Mouse (Mus musculus) heart, postnatal 0 days (tissue): Measurements from ENCODE around the gene Scrg1. TPM values are rescaled to one million over a fixed set of nuclear protein-coding genes. Genes with fewer than 3 reads are reported as not detected.
"Not testable (repeated sequence)": the region's sequence is repeated elsewhere in the genome, so short reads cannot be mapped to it uniquely, and the experiment has no call there.

Source experiments
- ATAC-seq: fragments of 200-750 bp; cut with Nextera tagmentation; 2 replicates; pipeline ENCODE4 v1.8.0; 2017; ENCODE audit warnings: low read depth, moderate number of reproducible peaks, moderate library complexity; ENCODE audit not compliant: insufficient read depth
- DNase-seq: peaks from one replicate; pipeline ENCODE4 v3.0.0-alpha.2; 2016; ENCODE audit warnings: low spot score
- H3K27ac ChIP-seq: fragments of 300-500 bp; sonication (generic); 2 replicates; pipeline ENCODE4 v1.5.1; 2014; ENCODE audit warnings: low read depth, mild to moderate bottlenecking
- H3K27me3 ChIP-seq: fragments of 300-500 bp; sonication (generic); 2 replicates; pipeline ENCODE4 v1.6.1; 2014; ENCODE audit warnings: low read length, mixed read lengths; ENCODE audit not compliant: control insufficient read depth, insufficient read depth
- H3K36me3 ChIP-seq: fragments of 300-500 bp; sonication (generic); replicated peaks from 2 replicates; pipeline ENCODE4 v1.6.1; 2014; ENCODE audit warnings: low read length, mixed read lengths; ENCODE audit not compliant: control insufficient read depth, insufficient read depth
- H3K4me1 ChIP-seq: fragments of 300-500 bp; sonication (generic); 2 replicates; pipeline ENCODE4 v1.6.1; 2014; ENCODE audit warnings: antibody characterized with exemption; ENCODE audit not compliant: control insufficient read depth, insufficient read depth
- H3K4me2 ChIP-seq: fragments of 300-500 bp; sonication (generic); 2 replicates; pipeline ENCODE4 v1.6.1; 2014; ENCODE audit warnings: low read depth, mild to moderate bottlenecking, low read length, moderate library complexity
- H3K4me3 ChIP-seq: fragments of 300-500 bp; sonication (generic); 2 replicates; pipeline ENCODE4 v1.5.1; 2014; ENCODE audit warnings: low read depth, low read length
- H3K9ac ChIP-seq: fragments of 300-500 bp; sonication (generic); replicated peaks from 2 replicates; pipeline ENCODE4 v1.6.1; 2014; ENCODE audit warnings: low read depth, low read length, mixed read lengths
- H3K9me3 ChIP-seq: fragments of 300-500 bp; sonication (generic); replicated peaks from 2 replicates; pipeline ENCODE4 v1.6.1; 2016; ENCODE audit warnings: low read length; ENCODE audit not compliant: control insufficient read depth
- CTCF ChIP-seq: IDR thresholded peaks from 2 replicates; pipeline ENCODE4 v1.5.1; 2016; ENCODE audit warnings: antibody characterized with exemption, control low read depth, low read depth
- EP300 ChIP-seq: IDR thresholded peaks from 2 replicates; pipeline ENCODE4 v1.6.1; 2016; ENCODE audit warnings: antibody characterized with exemption, low read depth
- WGBS: fragments of 180-500 bp; shearing (Covaris S2); extraction: QIAGEN DNeasy Blood & Tissue Kit; methylation state at CpG from one replicate; pipeline ENCODE4 v1.1.7; 2014; 5-methylcytosine and 5-hydroxymethylcytosine counted together
- polyA plus RNA-seq: library from polyadenylated mRNA; unstranded; fragments of >200 nt; fragmentation: Nextera tagmentation; extraction: Ambion mirVana; gene quantifications from 2 replicates; pipeline ENCODE4 v1.2.1, GENCODE M21; 2015
- total RNA-seq: library from RNA; depleted of rRNA; stranded (reverse); fragments of >200 nt; gene quantifications from 2 replicates; pipeline ENCODE4 v1.2.3, GENCODE M21; 2014; ENCODE audit warnings: low replicate concordance

Gene Scrg1
- total and polyA plus RNA-seq, 2 experiments from 2014 or later = 0.40 TPM; not detected in 1

DNA sequence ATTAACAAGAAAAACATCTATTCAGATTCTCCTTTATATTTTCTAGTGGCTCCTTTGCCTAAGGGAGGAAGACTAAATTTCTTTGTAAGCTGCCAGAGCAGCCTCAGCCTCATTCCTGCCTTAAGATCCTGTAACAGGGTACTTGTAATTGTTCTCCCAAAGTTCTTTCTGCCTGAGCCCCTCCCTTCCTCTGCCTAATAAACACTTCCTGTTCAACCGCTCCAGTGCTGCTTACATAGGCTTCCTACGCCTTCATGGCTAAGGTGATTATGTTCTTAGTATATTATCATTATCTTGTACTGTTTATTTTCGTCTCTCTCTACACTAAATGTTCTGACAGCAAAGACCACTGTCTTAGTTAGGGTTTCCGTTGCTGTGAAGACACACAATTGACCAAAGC is 52.9 kb downstream of the Scrg1 start:
- Histone ChIP-seq H3K4me2 (no peak overlapping the region), H3K36me3 (no peaks in the 10 kb centered on the region; the same call in 1 of the 2 replicates), H3K9ac (no peak overlapping the region), H3K4me1 (0 out of 2 replicates have a peak, but pooled peaks cover 3% of the 10 kb centered on the region), H3K4me3 (no peak overlapping the region), H3K27ac (peak overlapping the region; percentile 63), H3K9me3 (no peaks in the 10 kb centered on the region), H3K27me3 (no peaks in the 10 kb centered on the region)
- WGBS = 69% methylated on average over 4 of the region's 4 CpGs
- no peak for DNase-seq
- TF ChIP-seq CTCF (no peak), EP300 (no peak)
- ATAC-seq = no peak

DNA sequence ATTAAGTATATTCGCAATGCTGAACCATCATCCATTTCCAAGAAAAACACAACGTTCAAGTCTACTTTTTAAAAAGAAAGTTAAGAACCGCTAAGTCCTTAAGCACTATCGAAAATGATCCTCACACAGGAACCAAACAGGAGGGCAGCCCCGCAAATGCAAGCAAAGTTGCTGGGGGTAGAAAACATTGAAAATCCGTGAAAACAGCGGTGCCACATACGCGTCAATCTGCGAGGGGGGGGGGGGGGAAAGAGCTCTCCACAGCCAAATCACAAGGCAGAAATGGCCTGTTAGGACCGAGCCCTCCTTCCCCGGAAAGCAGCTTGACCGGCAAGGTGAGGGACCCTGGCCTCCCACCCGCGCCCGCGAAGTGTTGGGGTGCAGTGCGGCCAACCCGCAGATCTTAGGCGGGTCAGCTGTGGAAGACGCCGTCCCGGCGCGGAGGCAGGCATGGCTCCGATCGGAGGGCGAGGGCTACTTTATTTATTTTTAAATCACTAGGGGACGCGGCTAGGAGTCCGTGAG is 55.1 kb downstream of the Scrg1 start:
- H3K9ac ChIP-seq = peak overlapping the region; percentile 79
- DNase-seq (no peak), ATAC-seq (no peak)
- no peaks in the 10 kb centered on the region for H3K27me3 ChIP-seq
- H3K4me1 ChIP-seq = 0 out of 2 replicates have a peak, but pooled peaks cover 5% of the 10 kb centered on the region
- peak overlapping the region; percentile 89 for H3K4me3 ChIP-seq
- H3K9me3 ChIP-seq = no peaks in the 10 kb centered on the region
- TF ChIP-seq EP300 (no peak), CTCF (no peak)
- WGBS = 2% methylated on average over 31 of the region's 31 CpGs
- peak overlapping the region; percentile 75 for H3K27ac ChIP-seq
- peak overlapping the region; percentile 89 for H3K4me2 ChIP-seq
- H3K36me3 ChIP-seq = peaks cover 11% of the 10 kb centered on the region

DNA sequence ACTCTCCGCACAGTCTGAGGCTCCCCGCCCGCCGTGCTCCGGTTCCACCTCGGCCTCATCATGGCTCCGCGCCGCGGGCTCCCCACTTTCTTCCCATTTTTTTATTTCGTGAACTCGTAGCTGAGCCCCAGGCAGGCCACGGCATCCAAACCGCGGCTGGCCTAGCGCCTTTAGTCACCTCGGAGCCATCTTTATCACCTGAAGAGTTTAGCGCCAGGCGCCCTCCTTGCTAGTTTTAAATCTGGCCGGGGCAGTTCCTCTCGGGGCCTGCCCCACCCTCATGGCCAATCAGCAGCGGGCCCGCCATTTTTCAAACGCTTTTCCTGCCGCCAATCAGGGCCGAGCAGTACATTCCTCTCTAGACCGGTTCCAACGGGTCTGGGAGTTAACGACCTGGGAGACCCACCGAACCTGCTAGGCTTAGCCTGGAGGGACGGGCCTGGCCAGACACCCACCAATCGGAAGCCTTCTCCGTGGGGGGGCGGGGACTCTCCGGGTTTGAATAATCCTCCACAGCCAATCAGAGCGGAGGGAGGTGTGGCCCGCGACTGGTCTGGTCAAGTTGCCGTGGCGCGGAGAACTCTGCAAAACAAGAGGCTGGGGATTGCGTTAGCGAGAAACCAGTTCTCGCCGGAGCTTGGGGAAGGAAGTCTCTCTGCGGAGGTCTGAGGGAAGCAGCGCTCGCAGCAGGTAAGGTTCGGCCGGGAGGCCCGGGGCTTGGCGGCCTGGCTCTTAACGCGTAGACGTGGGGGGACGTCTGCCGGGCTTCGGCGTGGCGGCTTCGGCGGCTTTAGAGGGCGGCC is 55.8 kb downstream of the Scrg1 start, which contains the start of gene Hmgb2:
TSS of gene Hmgb2 (plus strand) at position 592 of the 803 bp plus-strand sequence.
- peak within 1 kb of the TSS; percentile 100 for H3K27ac ChIP-seq
- under 1% methylated on average over 62 of the region's 63 CpGs for WGBS
- peak; percentile 99 for ATAC-seq

DNA sequence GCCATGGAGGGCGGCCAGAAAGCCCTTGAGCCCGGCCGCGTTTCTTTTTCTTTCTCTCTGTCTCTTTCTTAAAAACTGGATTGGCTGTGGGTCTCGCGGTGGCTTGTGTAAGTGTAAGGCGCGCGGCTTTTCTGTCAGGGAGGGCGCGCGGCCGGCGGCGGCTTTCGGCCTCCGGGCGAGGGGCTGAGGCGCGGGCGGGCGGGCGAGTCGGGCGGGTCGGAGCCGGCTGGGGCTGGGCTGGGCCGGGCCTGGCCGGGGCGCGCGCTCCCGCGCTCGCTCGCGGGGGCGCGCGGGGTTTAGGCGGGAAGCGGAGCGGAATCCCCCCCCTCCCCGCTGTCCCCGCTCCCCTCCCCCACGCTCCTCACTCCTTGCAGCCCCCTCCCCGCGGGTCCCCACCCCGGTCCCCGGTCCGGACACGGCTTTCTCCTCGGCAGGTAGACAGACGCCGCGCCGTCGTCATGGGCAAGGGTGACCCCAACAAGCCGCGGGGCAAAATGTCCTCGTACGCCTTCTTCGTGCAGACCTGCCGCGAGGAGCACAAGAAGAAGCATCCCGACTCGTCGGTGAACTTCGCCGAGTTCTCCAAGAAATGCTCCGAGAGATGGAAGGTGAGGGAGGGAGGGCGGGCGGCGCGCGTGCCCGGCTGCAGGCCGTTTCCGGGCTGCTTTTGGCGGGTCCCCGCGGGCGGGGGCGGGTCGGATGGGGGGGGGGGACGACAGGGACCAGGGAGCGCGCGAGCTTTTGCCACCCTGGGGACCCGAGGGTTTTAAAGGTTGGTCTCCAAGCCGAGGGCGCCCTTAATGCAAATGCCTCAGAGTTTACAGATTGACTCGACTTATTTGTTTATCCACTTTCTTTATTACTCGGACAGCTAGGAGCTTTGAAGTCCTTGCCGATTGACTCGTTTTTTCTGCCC is 56.7 kb downstream of the Scrg1 start:
- Histone ChIP-seq H3K9ac (peak overlapping the region; percentile 99), H3K36me3 (peaks cover 24% of the 10 kb centered on the region), H3K9me3 (no peaks in the 10 kb centered on the region), H3K27ac (peak overlapping the region; percentile 100), H3K4me1 (0 out of 2 replicates have a peak, but pooled peaks cover 5% of the 10 kb centered on the region), H3K27me3 (no peaks in the 10 kb centered on the region), H3K4me3 (peak overlapping the region; percentile 89), H3K4me2 (peak overlapping the region; percentile 66)
- WGBS = 0% methylated on average over 51 of the region's 96 CpGs
- peak; percentile 39 for ATAC-seq
- no peak for DNase-seq
- TF ChIP-seq EP300 = no peak
- no peak for TF ChIP-seq CTCF

More for the DNA sequence above, 55.8 kb downstream of the Scrg1 start, which contains the start of gene Hmgb2:
- peak; percentile 100 for DNase-seq
- Histone ChIP-seq H3K9ac (peak within 1 kb of the TSS; percentile 99), H3K4me3 (peak within 1 kb of the TSS; percentile 89), H3K9me3 (no peaks in the 10 kb centered on the region), H3K4me1 (0 out of 2 replicates have a peak, but pooled peaks cover 5% of the 10 kb centered on the region), H3K27me3 (no peaks in the 10 kb centered on the region), H3K4me2 (peak within 1 kb of the TSS; percentile 89), H3K36me3 (peaks cover 18% of the 10 kb centered on the region)
- TF ChIP-seq EP300 = peak; percentile 82; the same call in 1 of the 2 replicates
- TF ChIP-seq CTCF = no peak

DNA sequence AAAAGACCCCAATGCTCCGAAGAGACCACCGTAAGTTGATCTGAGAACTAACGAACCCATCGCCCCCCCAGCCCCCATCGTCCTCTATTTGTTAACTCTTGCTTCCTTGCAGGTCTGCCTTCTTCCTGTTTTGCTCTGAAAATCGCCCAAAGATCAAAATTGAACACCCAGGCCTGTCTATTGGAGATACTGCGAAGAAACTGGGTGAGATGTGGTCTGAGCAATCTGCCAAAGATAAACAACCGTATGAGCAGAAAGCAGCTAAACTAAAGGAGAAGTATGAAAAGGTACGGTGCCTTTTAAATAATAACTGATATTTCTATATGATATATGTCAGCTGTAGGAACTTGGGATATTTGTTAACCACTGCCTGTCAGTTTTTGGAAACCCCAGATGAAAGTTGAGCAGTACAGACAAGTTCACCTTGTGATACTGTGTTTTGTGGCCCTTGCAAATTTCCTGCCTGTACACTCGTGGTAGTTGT is 57.5 kb downstream of the Scrg1 start:
- H3K36me3 ChIP-seq = peaks cover 33% of the 10 kb centered on the region
- WGBS = 9% methylated on average over 9 of the region's 10 CpGs
- not testable (repeated sequence) for H3K27me3 ChIP-seq, H3K27ac ChIP-seq, DNase-seq, H3K9me3 ChIP-seq, ATAC-seq, H3K4me1 ChIP-seq
- peak overlapping the region; percentile 89 for H3K4me3 ChIP-seq
- peak overlapping the region; percentile 66 for H3K4me2 ChIP-seq
- peak overlapping the region; percentile 99 for H3K9ac ChIP-seq

DNA sequence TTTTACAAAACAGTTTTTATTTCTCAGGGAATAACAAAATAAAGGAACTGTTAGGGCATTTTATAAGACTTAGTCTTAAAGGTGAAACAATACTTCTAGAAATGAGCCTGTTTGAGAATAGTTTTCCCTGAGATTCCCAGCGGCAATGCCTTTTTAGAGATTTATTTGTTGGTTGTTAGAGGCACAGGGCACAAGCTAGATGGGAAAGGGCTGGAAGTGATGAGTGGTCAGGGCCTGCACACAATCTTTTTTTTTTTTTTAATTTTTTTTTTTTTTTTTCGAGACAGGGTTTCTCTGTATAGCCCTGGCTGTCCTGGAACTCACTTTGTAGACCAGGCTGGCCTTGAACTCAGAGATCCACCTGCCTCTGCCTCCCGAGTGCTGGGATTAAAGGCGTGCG is 61.0 kb downstream of the Scrg1 start:
- not testable (repeated sequence) for DNase-seq, H3K27ac ChIP-seq, H3K4me3 ChIP-seq, H3K4me2 ChIP-seq, H3K27me3 ChIP-seq, H3K9ac ChIP-seq, H3K9me3 ChIP-seq, ATAC-seq, H3K4me1 ChIP-seq
- peaks cover 39% of the 10 kb centered on the region for H3K36me3 ChIP-seq
- 85% methylated on average over 5 of the region's 5 CpGs for WGBS
